18 mouse cellular contexts compared by ENCODE assay signal in the genomic region with DNA sequence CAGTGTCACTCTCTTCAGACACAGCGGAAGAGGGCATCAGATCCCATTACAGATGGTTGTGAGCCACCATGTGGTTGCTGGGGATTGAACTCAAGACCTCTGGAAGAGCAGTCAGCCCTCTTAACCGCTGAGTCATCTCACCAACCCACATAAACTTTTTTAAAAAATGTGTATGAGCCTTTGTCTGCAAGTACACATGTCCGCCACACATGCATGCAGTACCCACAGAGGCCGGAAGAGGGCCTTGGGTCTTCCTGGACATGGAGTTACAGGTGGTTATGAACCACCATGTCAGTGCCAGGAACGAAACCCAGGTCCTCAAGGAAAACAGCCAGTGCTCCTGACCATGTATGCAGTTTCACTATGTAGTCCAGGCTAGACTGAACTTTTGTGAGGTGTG. TPM values are rescaled to one million over a fixed set of nuclear protein-coding genes. Genes with fewer than 3 reads are reported as not detected.
A peak's percentile ranks its signal among the peaks of the same experiment; 100 is the strongest.
DNase-seq lines count a peak whose midpoint lies in the region; ATAC-seq and TF ChIP-seq lines count a peak whose summit lies in the region.
"Had no signal": no experiment of that assay in that cellular context is flagged by ENCODE, and none has a peak within 500 bp of the region (broad histone marks: within the 10 kb centered on the region; RNA-seq: fewer than 3 reads in every experiment).

No protein-coding gene starts in this region.

- no peak overlapping the region for H3K4me3 ChIP-seq in hindbrain, embryonic 15.5 days
- no peak overlapping the region for H3K4me3 ChIP-seq in hindbrain, embryonic 11.5 days (ENCODE audit: low read depth, low read length)
- no peak overlapping the region for H3K4me3 ChIP-seq in G1E (ENCODE audit: low read depth, low read length)
- no peak overlapping the region for H3K4me3 ChIP-seq in midbrain, embryonic 15.5 days
- H3K4me3 ChIP-seq in gastrocnemius, adult 2 months, result no peak overlapping the region
- no peak overlapping the region for H3K4me3 ChIP-seq in kidney, adult 2 months (ENCODE audit: insufficient read depth, low read depth, low read length)
- H3K4me3 ChIP-seq: limb, embryonic 13.5 days; neural tube, embryonic 12.5 days had no signal

- intact Hi-C loops in gastrocnemius, adult 2 months (cut with DNase I), result no loop called here

- ATAC-seq in hindbrain, embryonic 15.5 days (ENCODE audit: low FRiP score, low read depth), result no peak
- ATAC-seq in hindbrain, embryonic 11.5 days (ENCODE audit: low FRiP score), result no peak
- peak; percentile 15; the same call in 1 of the 2 replicates for ATAC-seq in G1E (ENCODE audit: extremely low read depth, insufficient number of reproducible peaks, low FRiP score, poor library complexity, severe bottlenecking)
- ATAC-seq in erythroblast, adult 5-6 weeks (replicated peaks; ENCODE audit: low FRiP score, poor library complexity, severe bottlenecking), result peak; percentile 65
- no peak for ATAC-seq in midbrain, embryonic 15.5 days (replicated peaks)
- ATAC-seq: activated CD4-positive, CD25-positive, alpha-beta regulatory T cell, adult 4 months; inflammation-experienced regulatory T-cells, adult 6 months had no signal

- H3K9me3 ChIP-seq in hindbrain, embryonic 15.5 days, result no peaks in the 10 kb centered on the region
- H3K9me3 ChIP-seq in hindbrain, embryonic 11.5 days (ENCODE audit: control insufficient read depth, low read length), result no peaks in the 10 kb centered on the region
- no peaks in the 10 kb centered on the region for H3K9me3 ChIP-seq in G1E (replicated peaks)
- no peaks in the 10 kb centered on the region for H3K9me3 ChIP-seq in midbrain, embryonic 15.5 days
- H3K9me3 ChIP-seq: limb, embryonic 13.5 days; neural tube, embryonic 12.5 days had no signal

- H3K27me3 ChIP-seq in hindbrain, embryonic 15.5 days, result no peaks in the 10 kb centered on the region
- no peaks in the 10 kb centered on the region for H3K27me3 ChIP-seq in hindbrain, embryonic 11.5 days (ENCODE audit: control insufficient read depth, insufficient read depth, low read length)
- no peaks in the 10 kb centered on the region; the same call in 1 of the 2 replicates for H3K27me3 ChIP-seq in G1E (ENCODE audit: insufficient read depth, low read length)
- no peaks in the 10 kb centered on the region for H3K27me3 ChIP-seq in midbrain, embryonic 15.5 days (replicated peaks)
- no peaks in the 10 kb centered on the region for H3K27me3 ChIP-seq in kidney, adult 2 months (replicated peaks; ENCODE audit: control insufficient read depth, insufficient read depth, low read length)
- H3K27me3 ChIP-seq: limb, embryonic 13.5 days; neural tube, embryonic 12.5 days had no signal

- no peak overlapping the region for H3K4me2 ChIP-seq in hindbrain, embryonic 15.5 days
- no peak overlapping the region for H3K4me2 ChIP-seq in hindbrain, embryonic 11.5 days (replicated peaks; ENCODE audit: low read depth, low read length)
- no peak overlapping the region for H3K4me2 ChIP-seq in midbrain, embryonic 15.5 days
- H3K4me2 ChIP-seq: limb, embryonic 13.5 days; lung, embryonic 14.5 days had no signal

- no peak for TF ChIP-seq POLR2A in kidney, adult 2 months (IDR thresholded peaks at IDR 0.05; ENCODE audit: low read depth, low read length)

- no peak overlapping the region for H3K9ac ChIP-seq in hindbrain, embryonic 15.5 days
- no peak overlapping the region for H3K9ac ChIP-seq in hindbrain, embryonic 11.5 days (ENCODE audit: low read depth, low read length)
- H3K9ac ChIP-seq in midbrain, embryonic 15.5 days, result no peak overlapping the region
- H3K9ac ChIP-seq: limb, embryonic 13.5 days; lung, embryonic 14.5 days; neural tube, embryonic 12.5 days had no signal

- WGBS in hindbrain, embryonic 15.5 days, result 91% methylated on average over 5 of the region's 5 CpGs
- 89% methylated on average over 5 of the region's 5 CpGs for WGBS in hindbrain, embryonic 11.5 days
- WGBS in midbrain, embryonic 15.5 days, result 91% methylated on average over 5 of the region's 5 CpGs
- WGBS in kidney, adult 2 months, result 93% methylated on average over 5 of the region's 5 CpGs

- H3K27ac ChIP-seq in hindbrain, embryonic 15.5 days (replicated peaks), result peak overlapping the region; percentile 37; the same call in 1 of the 2 replicates
- H3K27ac ChIP-seq in hindbrain, embryonic 11.5 days (ENCODE audit: low read depth, low read length), result no peak overlapping the region
- H3K27ac ChIP-seq in midbrain, embryonic 15.5 days, result no peak overlapping the region
- H3K27ac ChIP-seq in gastrocnemius, adult 2 months, result no peak overlapping the region
- no peak overlapping the region for H3K27ac ChIP-seq in kidney, adult 2 months (ENCODE audit: insufficient read depth, low read depth, low read length)
- H3K27ac ChIP-seq: kidney, postnatal 0 days; limb, embryonic 13.5 days; neural tube, embryonic 12.5 days had no signal

- H3K4me1 ChIP-seq in hindbrain, embryonic 15.5 days (replicated peaks), result peaks cover 6% of the 10 kb centered on the region
- no peaks in the 10 kb centered on the region; the same call in 1 of the 2 replicates for H3K4me1 ChIP-seq in hindbrain, embryonic 11.5 days (replicated peaks; ENCODE audit: control insufficient read depth, insufficient read depth, low read length)
- no peaks in the 10 kb centered on the region for H3K4me1 ChIP-seq in G1E (ENCODE audit: insufficient read depth, low read depth, low read length)
- peaks cover 9% of the 10 kb centered on the region for H3K4me1 ChIP-seq in midbrain, embryonic 15.5 days
- H3K4me1 ChIP-seq in kidney, adult 2 months (ENCODE audit: control insufficient read depth, insufficient read depth, low read length), result no peaks in the 10 kb centered on the region

- no peak for TF ChIP-seq CTCF in G1E (IDR thresholded peaks at IDR 0.05; ENCODE audit: low read depth, low read length)
- no peak for TF ChIP-seq CTCF in gastrocnemius, adult 2 months (IDR thresholded peaks at IDR 0.05)
- no peak for TF ChIP-seq CTCF in kidney, adult 2 months (conservative IDR thresholded peaks at IDR 0.05; ENCODE audit: insufficient read depth, insufficient read length, low read depth, low read length)

- DNase-seq in hindbrain, embryonic 11.5 days (ENCODE audit: low spot score), result no peak
- peak; percentile 47 for DNase-seq in 416B (ENCODE audit: low read depth)
- no peak for DNase-seq in G1E (ENCODE audit: low spot score)
- no peak for DNase-seq in gastrocnemius, adult 2 months
- no peak for DNase-seq in kidney, adult 2 months
- DNase-seq: adrenal gland, postnatal 25 days; cerebellum, postnatal 36 days; heart, postnatal 10 days; lung, embryonic 14.5 days had no signal

- no peaks in the 10 kb centered on the region for H3K36me3 ChIP-seq in hindbrain, embryonic 15.5 days
- H3K36me3 ChIP-seq in hindbrain, embryonic 11.5 days (ENCODE audit: control insufficient read depth, insufficient read depth, low read length), result no peaks in the 10 kb centered on the region
- peaks cover 2% of the 10 kb centered on the region for H3K36me3 ChIP-seq in G1E (replicated peaks)
- no peaks in the 10 kb centered on the region for H3K36me3 ChIP-seq in midbrain, embryonic 15.5 days (replicated peaks)
- H3K36me3 ChIP-seq in kidney, adult 2 months (ENCODE audit: control insufficient read depth, insufficient read depth, low read length), result no peaks in the 10 kb centered on the region
- H3K36me3 ChIP-seq: neural tube, embryonic 12.5 days had no signal

RNA-seq across cellular contexts. Expression of a gene that starts 17.7 kb away (rescaled TPM):
- 1.8 and 2.2 TPM in 2 replicates for polyA plus RNA-seq in hindbrain, embryonic 15.5 days (2015; fragmentation: Nextera tagmentation; extraction: Ambion mirVana)
- polyA plus RNA-seq in hindbrain, embryonic 11.5 days (2014; fragmentation: Nextera tagmentation; extraction: Ambion mirVana), result 0.61 and 0.85 TPM in 2 replicates
- total RNA-seq in G1E (2014; fragmentation: Nextera tagmentation), result not detected in 2 replicates
- 0.11 and 0.17 TPM in 2 replicates for total RNA-seq in G1E (2017)
- not detected in 2 replicates for polyA plus RNA-seq in G1E (2012)
- not detected in 2 replicates for total RNA-seq in erythroblast, adult 5-6 weeks (2015; ENCODE audit: low replicate concordance)
- 1.4 and 5.6 TPM in 2 replicates for total RNA-seq in erythroblast, adult 5-6 weeks (2017; ENCODE audit: low replicate concordance)
- polyA plus RNA-seq in midbrain, embryonic 15.5 days (2015; fragmentation: Nextera tagmentation; extraction: Ambion mirVana), result 1.6 TPM in 2 replicates
- total RNA-seq in gastrocnemius, adult 2 months (2021), result not detected
- 0.19 and 0.45 TPM in 2 replicates for polyA plus RNA-seq in kidney, adult 2 months (2012; rRNA removed)
- total RNA-seq: gastrocnemius, adult 18-20 months had no signal

RNA-seq across cellular contexts. Expression of a gene that starts 23.9 kb away (rescaled TPM):
- 62.1 and 64.0 TPM in 2 replicates for polyA plus RNA-seq in hindbrain, embryonic 15.5 days (2015; fragmentation: Nextera tagmentation; extraction: Ambion mirVana)
- 86.2 and 87.3 TPM in 2 replicates for polyA plus RNA-seq in hindbrain, embryonic 11.5 days (2014; fragmentation: Nextera tagmentation; extraction: Ambion mirVana)
- total RNA-seq in G1E (2014; fragmentation: Nextera tagmentation), result 73.2 and 78.5 TPM in 2 replicates
- total RNA-seq in G1E (2017), result 106 and 109 TPM in 2 replicates
- 6.5 and 7.5 TPM in 2 replicates for polyA plus RNA-seq in G1E (2012)
- 24.5 and 31.5 TPM in 2 replicates for total RNA-seq in erythroblast, adult 5-6 weeks (2015; ENCODE audit: low replicate concordance)
- total RNA-seq in erythroblast, adult 5-6 weeks (2017; ENCODE audit: low replicate concordance), result 61.2 and 66.1 TPM in 2 replicates
- polyA plus RNA-seq in midbrain, embryonic 15.5 days (2015; fragmentation: Nextera tagmentation; extraction: Ambion mirVana), result 61.3 and 62.1 TPM in 2 replicates
- total RNA-seq in gastrocnemius, adult 2 months (2021), result 10 to 100 TPM; 39.5 to 41.3 TPM
- 8.9 and 10.9 TPM in 2 replicates for polyA plus RNA-seq in kidney, adult 2 months (2012; rRNA removed)

RNA-seq across cellular contexts. Expression of a gene that starts 49.2 kb away (rescaled TPM):
- polyA plus RNA-seq in hindbrain, embryonic 15.5 days (2015; fragmentation: Nextera tagmentation; extraction: Ambion mirVana), result 19.4 and 19.9 TPM in 2 replicates
- polyA plus RNA-seq in hindbrain, embryonic 11.5 days (2014; fragmentation: Nextera tagmentation; extraction: Ambion mirVana), result 13.0 and 14.5 TPM in 2 replicates
- total RNA-seq in G1E (2014; fragmentation: Nextera tagmentation) (6.8 and 17.1 TPM in 2 replicates), G1E (2017) (7.8 and 8.7 TPM in 2 replicates)
- polyA plus RNA-seq in G1E (2012), result 34.7 and 43.0 TPM in 2 replicates
- 2.7 TPM in 1 of 2 replicates, not detected in the other for total RNA-seq in erythroblast, adult 5-6 weeks (2015; ENCODE audit: low replicate concordance)
- total RNA-seq in erythroblast, adult 5-6 weeks (2017; ENCODE audit: low replicate concordance), result 1.5 and 3.7 TPM in 2 replicates
- polyA plus RNA-seq in midbrain, embryonic 15.5 days (2015; fragmentation: Nextera tagmentation; extraction: Ambion mirVana), result 19.7 and 20.5 TPM in 2 replicates
- 10 to 100 TPM; 13.4 to 15.8 TPM for total RNA-seq in gastrocnemius, adult 2 months (2021)
- 16.2 and 17.6 TPM in 2 replicates for polyA plus RNA-seq in kidney, adult 2 months (2012; rRNA removed)

Comparison
In these comparisons a context has a peak if more than half of its experiments do, and no peak if none do; other contexts are left out.
1. ATAC-seq: peak in G1E (single experiment) and erythroblast, adult 5-6 weeks (single experiment); none in hindbrain, embryonic 15.5 days (single experiment), hindbrain, embryonic 11.5 days (single experiment) and midbrain, embryonic 15.5 days (single experiment).